Mouse (Mus musculus) cerebellum, adult (tissue): ENCODE data around the gene Hesx1.

Experiments
- ATAC-seq: cut with Nextera tagmentation; 2 replicates; pipeline ENCODE4 v1.9.2; 2017; ENCODE audit warnings: mild to moderate bottlenecking, moderate library complexity, mixed read lengths; ENCODE audit not compliant: insufficient number of reproducible peaks, low FRiP score, low TSS enrichment

Gene Hesx1

GRCm38 (mm10) chr14:27011561-27011960 is 17.3 kb downstream of the Hesx1 start:
- ATAC-seq, result no peak

- no peak for ATAC-seq
These were observed 19.4 kb downstream of the Hesx1 start for GRCm38 (mm10) chr14:27013658-27014057.

- ATAC-seq, result no peak
These were observed 23.7 kb downstream of the Hesx1 start for GRCm38 (mm10) chr14:27017936-27018335.

- ATAC-seq, result no peak
These were observed 25.6 kb downstream of the Hesx1 start for GRCm38 (mm10) chr14:27019850-27020249.

- no peak for ATAC-seq
These were observed 28.7 kb downstream of the Hesx1 start for GRCm38 (mm10) chr14:27022876-27023275.

DNA sequence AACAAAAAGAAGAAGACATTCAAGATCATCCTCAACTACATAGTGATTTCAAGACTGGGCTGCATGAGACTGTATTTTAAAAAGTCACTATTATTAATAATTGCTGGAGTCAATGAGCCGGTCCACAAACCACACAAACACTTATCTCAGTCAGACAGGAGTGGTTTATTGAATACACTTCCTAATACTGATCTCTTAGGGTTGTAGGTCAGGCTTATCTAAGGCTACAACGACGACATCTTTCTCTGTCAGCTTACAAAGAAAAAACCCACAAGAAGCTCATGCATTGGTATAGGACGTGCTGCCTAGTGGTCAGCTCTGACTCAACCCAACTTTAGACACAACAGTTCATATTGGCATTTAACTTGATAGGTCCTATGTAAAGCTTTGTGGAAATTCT is 30.4 kb downstream of the Hesx1 start:
- ATAC-seq, result no peak

- ATAC-seq, result peak; percentile 90
These were observed 35.6 kb downstream of the Hesx1 start for GRCm38 (mm10) chr14:27029771-27030173.

DNA sequence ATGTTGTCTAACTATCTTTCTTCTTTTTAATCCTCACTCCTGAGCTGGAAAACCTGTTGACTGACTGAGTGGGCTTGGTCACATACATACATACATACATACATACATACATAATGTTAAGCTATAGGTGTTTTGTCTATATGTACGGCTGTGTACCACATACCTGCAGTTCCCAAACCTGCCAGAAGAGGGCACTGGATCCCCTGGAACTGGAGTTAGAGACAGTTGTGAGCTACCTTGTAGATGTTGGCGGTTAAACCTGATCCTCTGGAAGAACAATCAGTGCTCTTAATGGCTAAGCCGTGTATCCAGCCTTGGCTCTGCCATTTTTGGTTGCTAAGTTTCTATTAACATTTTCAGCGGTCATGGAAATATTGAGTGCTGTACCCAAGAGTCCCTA is 36.9 kb downstream of the Hesx1 start:
- ATAC-seq, result no peak

GRCm38 (mm10) chr14:27037513-27037912 is 43.3 kb downstream of the Hesx1 start:
- no peak for ATAC-seq

DNA sequence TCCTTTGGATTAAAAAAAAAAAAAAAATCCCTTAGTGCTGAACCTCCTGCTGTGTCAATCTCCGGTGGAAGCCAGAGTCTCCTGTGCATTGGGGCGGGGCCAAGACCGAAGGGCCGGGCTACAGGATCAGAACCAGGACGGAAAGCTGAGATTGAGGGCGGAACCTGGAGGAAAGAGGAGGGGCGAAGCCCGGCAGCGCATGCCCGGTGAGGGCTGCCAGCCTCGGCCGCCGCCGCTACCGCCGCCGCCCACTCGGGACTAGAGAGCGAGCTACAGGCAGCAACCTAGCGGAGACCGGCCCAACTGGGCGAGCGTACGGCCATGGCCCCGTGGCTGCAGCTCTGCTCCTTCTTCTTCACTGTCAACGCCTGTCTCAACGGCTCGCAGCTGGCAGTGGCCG is 44.6 kb downstream of the Hesx1 start, which contains the start of gene Il17rd:
Il17rd (plus strand) TSS at position 159 of the 400 bp plus-strand sequence.
- peak; percentile 86 for ATAC-seq

GRCm38 (mm10) chr14:27039281-27040248 is 45.3 kb downstream of the Hesx1 start:
- peak; percentile 16; the same call in 1 of the 2 replicates for ATAC-seq

- ATAC-seq, result no peak
These were observed 46.2 kb downstream of the Hesx1 start for GRCm38 (mm10) chr14:27040451-27040850.

GRCm38 (mm10) chr14:27042280-27042983 is 48.2 kb downstream of the Hesx1 start:
- no peak for ATAC-seq

DNA sequence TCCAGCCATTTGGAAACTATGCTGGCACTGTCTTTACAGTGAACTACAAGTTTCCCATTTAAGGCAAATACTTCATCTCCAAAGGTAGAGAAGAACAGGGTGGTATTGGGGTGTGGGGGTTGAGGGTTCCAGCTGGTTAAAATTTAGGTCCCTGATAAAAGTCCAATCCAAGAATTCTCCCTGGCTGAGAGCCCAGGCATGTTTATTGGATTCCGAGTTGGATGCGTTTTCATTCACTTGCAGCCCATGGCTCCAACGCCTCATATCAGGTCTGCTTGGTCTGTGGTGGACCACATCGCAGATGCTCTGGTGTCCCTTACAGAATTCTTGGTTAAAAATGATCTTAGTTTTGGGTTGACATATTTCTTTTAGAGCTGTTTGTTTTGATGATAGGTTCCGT is 49.2 kb downstream of the Hesx1 start:
- ATAC-seq, result no peak

GRCm38 (mm10) chr14:27044221-27044966 is 50.2 kb downstream of the Hesx1 start:
- no peak for ATAC-seq

DNA sequence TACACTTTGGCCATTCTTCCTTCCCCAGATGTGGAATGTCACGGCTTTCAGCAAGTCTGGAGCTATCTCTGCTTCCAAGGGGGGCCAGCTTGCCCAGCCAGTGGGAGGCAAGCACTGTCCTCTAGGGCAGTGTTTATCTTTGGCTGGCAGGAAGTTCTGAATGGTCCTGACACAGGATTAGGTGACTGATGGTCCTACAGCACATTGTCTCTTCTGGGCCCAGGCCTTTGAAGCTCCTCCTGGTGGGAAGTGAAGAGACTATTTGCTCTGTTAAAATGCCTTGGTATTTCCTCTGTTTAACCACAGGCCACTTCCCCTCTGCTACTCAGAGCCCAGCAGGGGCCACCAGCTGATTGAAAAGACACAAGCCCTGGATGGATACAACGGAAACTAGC is 50.7 kb downstream of the Hesx1 start:
- ATAC-seq, result no peak

DNA sequence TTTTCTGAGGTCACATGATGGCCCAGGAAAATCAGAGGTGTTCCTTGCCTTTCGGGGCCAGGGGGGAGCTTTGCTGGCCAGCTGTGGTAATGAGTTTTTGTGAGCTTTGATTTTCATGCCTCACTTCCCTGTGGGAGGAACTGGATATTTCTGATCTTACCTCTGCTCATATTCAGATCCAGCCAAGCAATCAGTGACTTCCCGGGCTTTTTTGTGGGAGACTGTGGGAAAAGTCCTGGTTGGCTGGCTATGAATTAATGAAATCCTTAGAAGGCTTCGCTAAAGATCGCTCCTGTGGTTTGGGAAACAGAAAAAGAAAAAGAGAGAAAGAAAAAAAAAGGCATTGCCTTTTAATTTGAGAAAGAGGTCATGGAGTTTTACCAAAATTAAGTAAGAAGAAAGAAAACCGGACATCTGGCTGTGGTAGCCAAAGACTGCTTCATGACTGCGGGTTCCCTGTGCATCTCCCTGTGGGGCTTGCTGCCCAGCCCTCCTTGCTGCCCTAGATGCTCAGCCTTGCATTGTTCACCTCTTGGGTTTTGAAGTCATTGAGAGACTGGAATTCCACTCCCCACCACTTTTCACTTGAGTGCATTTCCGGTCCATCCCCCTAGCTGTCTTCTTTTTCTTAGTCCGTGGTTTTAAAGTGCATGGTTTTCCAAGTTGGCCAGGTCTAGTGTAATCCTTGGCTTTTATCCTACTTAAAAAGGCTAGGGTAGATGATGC is 54.2 kb downstream of the Hesx1 start:
- ATAC-seq, result no peak

DNA sequence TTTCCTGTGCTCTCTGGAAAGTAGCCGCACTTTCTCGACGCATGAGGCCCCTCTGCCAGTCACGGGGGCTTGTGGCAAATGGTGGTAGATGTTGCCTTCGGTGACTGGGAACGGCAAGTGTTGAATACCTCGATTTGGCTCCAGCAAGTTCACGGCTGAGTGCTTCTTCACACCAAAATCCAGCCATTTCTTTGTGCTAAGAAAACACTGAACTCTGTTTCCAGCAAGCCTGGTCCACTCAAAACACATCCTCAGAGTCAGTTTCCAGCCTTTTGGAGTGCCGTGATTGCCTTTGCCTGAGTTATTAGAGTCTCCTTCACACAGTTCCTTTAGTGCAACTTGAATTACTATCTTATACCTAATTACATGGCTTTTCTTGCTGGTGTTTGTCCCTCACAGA is 55.8 kb downstream of the Hesx1 start:
- no peak for ATAC-seq

GRCm38 (mm10) chr14:27050560-27051510 is 56.6 kb downstream of the Hesx1 start:
- ATAC-seq, result no peak
